ENCODE assay signal across 13 mouse cellular contexts in genomic region chr4:137447363-137448196, GRCm38 (mm10). TPM values are rescaled to one million over a fixed set of nuclear protein-coding genes. Genes with fewer than 3 reads are reported as not detected.
DNase-seq lines count a peak whose midpoint lies in the region; TF ChIP-seq lines count a peak whose summit lies in the region.
"Had no signal": no experiment of that assay in that cellular context is flagged by ENCODE, and none has a peak within 500 bp of the region (broad histone marks: within the 10 kb centered on the region; RNA-seq: fewer than 3 reads in every experiment).

No protein-coding gene starts in this region.

- no peak overlapping the region for H3K4me3 ChIP-seq in lung, adult 2 months (replicated peaks; ENCODE audit: extremely low read depth, low read depth, low read length)
- H3K4me3 ChIP-seq: limb, embryonic 12.5 days had no signal

- intact Hi-C loops in gastrocnemius, postnatal 14 days (cut with DNase I; ENCODE audit: low total_unique reads), result no loop called here
- intact Hi-C loops in gastrocnemius, postnatal 36 days (cut with DNase I), result no loop called here

- no peak for TF ChIP-seq POLR2A in lung, adult 2 months (IDR thresholded peaks at IDR 0.05; ENCODE audit: borderline replicate concordance, extremely low read depth, low read depth, low read length)

- peak; percentile 31 for DNase-seq in gastrocnemius, postnatal 14 days
- no peak for DNase-seq in gastrocnemius, postnatal 36 days
- DNase-seq in 416B (ENCODE audit: low read depth) (peak; percentile 70), liver (peak; percentile 76)
- DNase-seq in heart, adult 8-10 months (ENCODE audit: low spot score), result peak; percentile 64
- no peak for DNase-seq in lung, adult 2 months
- no peak for DNase-seq in cerebellum, postnatal 25 days
- no peak for DNase-seq in thymus, postnatal 0 days (ENCODE audit: low spot score)
- DNase-seq: embryo, embryonic 11 days had no signal

- no peak for TF ChIP-seq CTCF in lung, adult 2 months (IDR thresholded peaks at IDR 0.05; ENCODE audit: insufficient read depth, low read length)

- no peaks in the 10 kb centered on the region; the same call in 1 of the 2 replicates for H3K4me1 ChIP-seq in lung, adult 2 months (ENCODE audit: control insufficient read depth, insufficient read depth, low read length)

- 44% methylated on average over 7 of the region's 7 CpGs for WGBS in lung, adult 2 months

RNA-seq across cellular contexts. Expression of gene 1700013G24Rik, which starts 5.5 kb away (rescaled TPM):
- total RNA-seq in gastrocnemius, postnatal 14 days (2021), result not detected
- total RNA-seq in gastrocnemius, postnatal 36 days (2021), result not detected
- not detected for total RNA-seq in heart, adult 8-10 months (2022)
- polyA plus RNA-seq in lung, adult 2 months (2012; rRNA removed), result 0.15 TPM in 1 of 2 replicates, not detected in the other
- not detected in 2 replicates for polyA plus RNA-seq in thymus, postnatal 0 days (2015; fragmentation: Nextera tagmentation; extraction: Ambion mirVana)
- total RNA-seq: adrenal gland, adult 8-10 months; CH12.LX; hindbrain, postnatal 0 days had no signal
- polyA plus RNA-seq: hindbrain, postnatal 0 days; limb, embryonic 12.5 days had no signal

RNA-seq across cellular contexts. Expression of gene Cela3b, which starts 17.2 kb away (rescaled TPM):
- total RNA-seq in gastrocnemius, postnatal 14 days (2021), result not detected
- not detected for total RNA-seq in gastrocnemius, postnatal 36 days (2021)
- not detected for total RNA-seq in heart, adult 8-10 months (2022)
- 0.57 and 12.5 TPM in 2 replicates for polyA plus RNA-seq in lung, adult 2 months (2012; rRNA removed)
- polyA plus RNA-seq in thymus, postnatal 0 days (2015; fragmentation: Nextera tagmentation; extraction: Ambion mirVana), result 0.40 TPM in 1 of 2 replicates, not detected in the other
- total RNA-seq: CH12.LX; hindbrain, postnatal 0 days had no signal
- polyA plus RNA-seq: hindbrain, postnatal 0 days; limb, embryonic 12.5 days had no signal

RNA-seq across cellular contexts. Expression of gene Hspg2, which starts 21.0 kb away (rescaled TPM):
- total RNA-seq in gastrocnemius, postnatal 14 days (2021), result 100 to 1,000 TPM; 193 to 224 TPM
- 10 to 100 TPM; 84.4 to 94.7 TPM for total RNA-seq in gastrocnemius, postnatal 36 days (2021)
- total RNA-seq in heart, adult 8-10 months (2022), result 100 to 1,000 TPM; 124 to 205 (median 189) TPM
- 67.8 and 76.2 TPM in 2 replicates for polyA plus RNA-seq in lung, adult 2 months (2012; rRNA removed)
- 4.0 and 4.1 TPM in 2 replicates for polyA plus RNA-seq in thymus, postnatal 0 days (2015; fragmentation: Nextera tagmentation; extraction: Ambion mirVana)

RNA-seq across cellular contexts. Expression of gene Cela3a, which starts 38.0 kb away (rescaled TPM):
- total RNA-seq in gastrocnemius, postnatal 14 days (2021), result not detected
- total RNA-seq in gastrocnemius, postnatal 36 days (2021), result not detected
- not detected for total RNA-seq in heart, adult 8-10 months (2022)
- not detected in 2 replicates for polyA plus RNA-seq in lung, adult 2 months (2012; rRNA removed)
- polyA plus RNA-seq in thymus, postnatal 0 days (2015; fragmentation: Nextera tagmentation; extraction: Ambion mirVana), result not detected in 2 replicates
- total RNA-seq: adrenal gland, adult 8-10 months; CH12.LX; hindbrain, postnatal 0 days had no signal
- polyA plus RNA-seq: hindbrain, postnatal 0 days; limb, embryonic 12.5 days had no signal

Comparison
In these comparisons a context has a peak if more than half of its experiments do, and no peak if none do; other contexts are left out.
1. DNase-seq: peak in gastrocnemius, postnatal 14 days (single experiment), 416B (single experiment), heart, adult 8-10 months (single experiment) and liver (single experiment); none in gastrocnemius, postnatal 36 days (0 of 2), lung, adult 2 months (single experiment), cerebellum, postnatal 25 days (0 of 2) and thymus, postnatal 0 days (single experiment).